Mouse (Mus musculus) olfactory bulb, adult 2 months (tissue): ENCODE data around the gene Agrp. TPM values are rescaled to one million over a fixed set of nuclear protein-coding genes. Genes with fewer than 3 reads are reported as not detected.

ENCODE experiments used
- H3K27ac ChIP-seq: fragments of 200-500 bp; 2 replicates; pipeline ENCODE4 v1.5.1; 2012; ENCODE audit warnings: low read depth, low read length; ENCODE audit not compliant: insufficient read depth
- H3K4me1 ChIP-seq: fragments of 200-500 bp; 2 replicates; pipeline ENCODE4 v1.6.1; 2012; ENCODE audit warnings: low read length; ENCODE audit not compliant: control insufficient read depth, insufficient read depth
- H3K4me3 ChIP-seq: fragments of 200-500 bp; 2 replicates; pipeline ENCODE4 v1.5.1; 2012; ENCODE audit warnings: mild to moderate bottlenecking, low read depth, low read length, moderate library complexity; ENCODE audit not compliant: insufficient read depth
- CTCF ChIP-seq: fragments of 200-500 bp; IDR thresholded peaks from 2 replicates; pipeline ENCODE4 v1.5.1; 2012; ENCODE audit warnings: low read depth, mild to moderate bottlenecking, low read length, moderate library complexity; ENCODE audit not compliant: insufficient read depth
- POLR2A ChIP-seq: fragments of 200-500 bp; IDR thresholded peaks from 2 replicates; pipeline ENCODE4 v1.6.1; 2012; ENCODE audit warnings: mild to moderate bottlenecking, low read depth, low read length, moderate library complexity; ENCODE audit not compliant: insufficient read depth
- WGBS: fragments of 180-500 bp; shearing (Covaris S2); methylation state at CpG from one replicate; pipeline ENCODE4 v1.1.7; 2018; 5-methylcytosine and 5-hydroxymethylcytosine counted together
- polyA plus RNA-seq: library from polyadenylated mRNA; stranded (reverse); fragments of >200 nt; gene quantifications from 2 replicates; pipeline ENCODE4 v1.2.4, GENCODE M21; 2012; ENCODE audit warnings: low replicate concordance; ENCODE audit not compliant: missing spikeins, insufficient read depth, insufficient read length

Agrp gene
- polyA plus RNA-seq, 1 experiment: not detected

- peaks cover 29% of the 10 kb centered on the region for H3K4me1 ChIP-seq
- H3K27ac ChIP-seq: peak overlapping the region; percentile 10; the same call in 1 of the 2 replicates
- TF ChIP-seq CTCF (no peak), POLR2A (no peak)
- WGBS: 28% methylated on average over 1 of the region's 1 CpGs
- H3K4me3 ChIP-seq: no peak overlapping the region
These were observed 11.1 kb downstream of the Agrp start for GRCm38 (mm10) chr8:105626086-105626485.

DNA sequence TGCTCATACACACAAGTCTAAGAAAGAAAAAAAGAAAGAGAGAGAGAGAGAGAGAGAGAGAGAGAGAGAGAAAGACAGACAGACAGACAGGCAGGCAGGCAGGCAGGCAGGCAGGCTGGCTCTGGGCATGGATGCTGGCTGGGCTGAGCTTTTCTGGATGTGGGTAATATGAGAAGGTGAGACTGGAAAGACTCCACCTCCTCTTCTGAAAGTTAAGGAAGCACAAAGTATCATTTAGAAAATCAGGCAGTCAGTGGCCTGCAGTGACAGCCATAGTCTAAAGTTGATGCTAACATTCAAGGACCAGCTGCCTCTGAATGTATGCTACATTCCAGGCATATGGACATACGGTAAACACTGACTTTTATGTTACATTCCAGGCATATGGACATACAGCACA lies 12.4 kb downstream of the Agrp start:
- WGBS: 66% methylated on average over 1 of the region's 1 CpGs
- Histone ChIP-seq H3K4me3 (no peak overlapping the region), H3K27ac (peak overlapping the region; percentile 21; the same call in 1 of the 2 replicates), H3K4me1 (peaks cover 34% of the 10 kb centered on the region)
- TF ChIP-seq POLR2A: no peak

- H3K4me3 ChIP-seq: no peak overlapping the region
- TF ChIP-seq CTCF (no peak), POLR2A (no peak)
- H3K4me1 ChIP-seq: peaks cover 34% of the 10 kb centered on the region
- WGBS: 35% methylated on average over 3 of the region's 3 CpGs
- H3K27ac ChIP-seq: peak overlapping the region; percentile 21; the same call in 1 of the 2 replicates
These were observed 12.8 kb downstream of the Agrp start for GRCm38 (mm10) chr8:105624401-105624800.

GRCm38 (mm10) chr8:105623679-105624245 lies 13.4 kb downstream of the Agrp start:
- no peak overlapping the region for H3K4me3 ChIP-seq
- TF ChIP-seq POLR2A (no peak), CTCF (no peak)
- H3K4me1 ChIP-seq: peaks cover 34% of the 10 kb centered on the region
- peak overlapping the region; percentile 21; the same call in 1 of the 2 replicates for H3K27ac ChIP-seq
- 65% methylated on average over 7 of the region's 7 CpGs for WGBS

DNA sequence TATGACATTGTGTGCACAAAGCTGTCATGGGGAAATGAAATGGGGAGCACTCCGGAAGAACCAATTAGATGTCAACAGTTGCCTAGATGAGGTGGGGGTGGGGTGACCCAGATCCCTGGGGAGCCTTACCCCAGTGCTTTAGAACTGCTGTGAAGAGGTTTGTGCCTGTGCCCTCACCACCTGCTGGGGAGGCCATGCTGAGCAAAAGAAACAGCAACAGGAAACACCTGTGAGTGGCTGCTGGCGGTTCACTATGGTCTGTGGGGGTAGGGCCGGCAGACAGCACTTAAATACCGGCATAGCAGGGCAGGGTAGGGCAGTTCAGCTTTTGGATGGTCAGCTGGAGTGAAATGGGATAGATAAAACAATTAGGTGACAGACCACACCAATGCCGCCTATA lies 14.1 kb downstream of the Agrp start:
- no peak overlapping the region for H3K4me3 ChIP-seq
- WGBS: 34% methylated on average over 5 of the region's 5 CpGs
- TF ChIP-seq CTCF (no peak), POLR2A (no peak)
- peaks cover 34% of the 10 kb centered on the region for H3K4me1 ChIP-seq
- H3K27ac ChIP-seq: peak overlapping the region; percentile 46; the same call in 1 of the 2 replicates

DNA sequence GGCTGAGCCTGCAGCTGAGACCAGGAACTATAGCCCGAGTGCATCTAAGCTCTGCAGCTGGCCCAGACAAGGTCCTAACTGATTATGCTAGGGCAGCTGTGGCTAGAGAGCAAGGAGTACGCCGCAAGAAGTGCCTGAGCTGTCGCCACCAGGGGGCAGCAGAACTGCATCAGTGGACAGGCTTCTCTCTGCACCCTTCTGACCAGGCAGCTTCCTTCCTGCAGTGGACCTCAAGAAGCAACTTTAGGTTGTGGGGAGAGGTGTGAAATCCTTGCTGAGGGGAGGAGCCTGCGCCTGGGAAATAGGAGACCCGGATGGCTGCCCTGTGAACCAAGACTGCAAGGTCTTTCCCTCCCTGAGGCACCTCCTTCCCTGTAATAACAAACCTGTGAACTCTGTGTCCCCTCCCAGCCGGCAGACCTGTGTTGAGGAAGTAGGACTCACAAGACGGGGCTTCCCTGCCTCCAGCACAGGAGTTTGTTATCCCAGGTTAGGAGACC lies 14.7 kb downstream of the Agrp start:
- Histone ChIP-seq H3K27ac (peak overlapping the region; percentile 46; the same call in 1 of the 2 replicates), H3K4me1 (peaks cover 35% of the 10 kb centered on the region), H3K4me3 (no peak overlapping the region)
- 7% methylated on average over 8 of the region's 8 CpGs for WGBS
- TF ChIP-seq CTCF (peak; percentile 85), POLR2A (no peak)

DNA sequence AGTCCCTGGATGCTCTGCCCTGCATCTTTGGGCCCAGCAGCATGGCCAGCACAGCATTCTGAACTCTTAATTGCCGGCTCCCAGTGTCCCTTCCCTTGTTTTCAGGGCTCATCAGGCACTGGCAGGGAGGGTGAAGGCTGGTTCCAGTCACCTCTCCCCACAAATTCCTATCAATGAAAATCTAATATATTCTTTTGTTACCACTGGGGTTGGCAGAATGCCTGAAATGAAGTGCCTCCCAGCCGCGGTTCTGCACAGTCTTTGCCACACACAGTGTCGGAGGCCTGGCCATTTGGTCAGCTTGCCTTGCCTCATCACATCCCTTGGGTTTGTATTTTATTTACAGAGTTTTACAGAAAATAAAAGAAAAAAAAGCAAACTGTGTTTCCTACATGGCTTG lies 15.4 kb downstream of the Agrp start:
- TF ChIP-seq CTCF: no peak
- H3K4me1 ChIP-seq: peaks cover 42% of the 10 kb centered on the region
- WGBS: 19% methylated on average over 4 of the region's 4 CpGs
- no peak overlapping the region for H3K4me3 ChIP-seq
- peak overlapping the region; percentile 16; the same call in 1 of the 2 replicates for H3K27ac ChIP-seq

DNA sequence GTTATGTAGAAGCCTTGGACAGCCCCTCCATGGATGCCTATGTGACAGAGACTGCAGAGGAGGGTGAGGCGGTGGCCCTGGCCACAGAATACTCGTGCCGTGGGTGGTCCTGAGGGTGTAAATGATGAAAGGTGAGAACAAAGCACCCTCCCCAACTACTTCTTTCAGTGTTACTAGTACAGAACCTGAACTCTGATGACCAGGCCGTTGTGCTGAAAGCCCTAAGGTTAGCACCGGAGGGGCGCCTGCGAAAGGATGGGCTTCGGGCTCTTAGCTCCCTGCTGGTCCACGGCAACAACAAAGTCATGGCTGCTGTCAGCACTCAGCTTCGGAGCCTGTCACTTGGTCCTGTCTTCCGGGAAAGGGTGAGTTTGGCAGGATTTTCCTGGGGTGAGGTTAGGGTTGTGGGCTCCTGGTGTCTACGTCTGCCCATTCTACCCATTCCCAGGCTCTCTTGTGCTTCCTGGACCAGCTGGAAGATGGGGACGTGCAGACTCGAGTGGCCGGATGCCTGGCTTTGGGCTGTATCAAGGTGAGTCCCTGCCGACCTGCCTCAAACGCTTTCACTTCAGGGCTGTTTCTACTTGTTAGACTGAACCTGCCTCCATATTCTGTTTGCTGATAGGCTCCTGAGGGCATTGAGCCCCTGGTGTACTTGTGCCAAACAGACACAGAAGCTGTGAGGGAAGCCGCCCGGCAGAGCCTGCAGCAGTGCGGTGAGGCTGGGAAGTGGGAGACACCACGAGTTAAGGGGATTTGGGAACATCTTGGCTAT lies 16.1 kb downstream of the Agrp start:
- 78% methylated on average over 21 of the region's 21 CpGs for WGBS
- no peak overlapping the region for H3K27ac ChIP-seq
- TF ChIP-seq POLR2A: 0 out of 2 replicates have a peak, but pooled peaks have one; percentile 25
- no peak for TF ChIP-seq CTCF
- no peak overlapping the region for H3K4me3 ChIP-seq
- peaks cover 43% of the 10 kb centered on the region for H3K4me1 ChIP-seq

GRCm38 (mm10) chr8:105620211-105620610 lies 17.0 kb downstream of the Agrp start:
- Histone ChIP-seq H3K4me1 (peaks cover 51% of the 10 kb centered on the region), H3K27ac (no peak overlapping the region), H3K4me3 (no peak overlapping the region)
- no peak for TF ChIP-seq POLR2A
- TF ChIP-seq CTCF: no peak
- 85% methylated on average over 19 of the region's 19 CpGs for WGBS

DNA sequence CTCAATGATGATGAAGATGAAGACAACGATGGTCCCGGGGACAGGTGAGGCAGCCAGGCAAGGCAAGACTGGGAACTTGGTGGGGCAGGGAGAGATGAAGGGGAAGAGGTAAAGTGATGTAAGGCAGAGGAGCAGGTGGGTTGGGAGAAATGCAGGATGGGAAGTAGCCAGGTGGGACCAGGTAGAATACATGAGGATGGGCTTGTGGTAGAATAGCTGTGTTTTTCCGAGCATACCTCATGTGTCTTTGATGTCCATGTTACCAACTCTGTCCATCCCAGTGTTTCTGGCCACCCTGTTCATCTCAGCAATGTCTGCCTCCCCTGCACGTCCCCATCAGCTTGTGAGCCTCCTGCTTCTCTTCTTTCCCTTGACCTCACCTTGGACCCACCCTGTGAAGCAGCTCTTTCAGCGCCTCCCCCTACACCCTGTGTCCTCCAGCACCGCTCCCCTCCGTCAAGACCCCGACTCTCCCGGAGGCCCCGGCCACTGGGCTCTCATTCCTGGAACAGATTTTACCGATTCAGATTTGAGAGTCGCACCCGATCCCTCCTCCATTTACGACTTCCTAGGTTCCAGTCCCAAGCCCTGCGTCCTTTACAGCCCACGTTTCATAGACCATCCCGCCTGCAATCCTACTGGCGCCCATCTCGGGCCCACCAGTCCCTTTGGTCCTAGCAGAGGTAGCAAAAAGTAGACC lies 18.2 kb downstream of the Agrp start:
- WGBS: 93% methylated on average over 19 of the region's 19 CpGs

More for the DNA sequence above, 18.2 kb downstream of the Agrp start:
- no peak overlapping the region for H3K27ac ChIP-seq
- H3K4me1 ChIP-seq: peaks cover 56% of the 10 kb centered on the region
- H3K4me3 ChIP-seq: no peak overlapping the region
- no peak for TF ChIP-seq CTCF
- no peak for TF ChIP-seq POLR2A
